Mouse (Mus musculus): ENCODE data around the gene Wwtr1. TPM values are rescaled to one million over a fixed set of nuclear protein-coding genes. Genes with fewer than 3 reads are reported as not detected.

The Wwtr1 gene
- polyA plus RNA-seq, 1 experiment from 2014 or later, result 9.9 TPM

DNA sequence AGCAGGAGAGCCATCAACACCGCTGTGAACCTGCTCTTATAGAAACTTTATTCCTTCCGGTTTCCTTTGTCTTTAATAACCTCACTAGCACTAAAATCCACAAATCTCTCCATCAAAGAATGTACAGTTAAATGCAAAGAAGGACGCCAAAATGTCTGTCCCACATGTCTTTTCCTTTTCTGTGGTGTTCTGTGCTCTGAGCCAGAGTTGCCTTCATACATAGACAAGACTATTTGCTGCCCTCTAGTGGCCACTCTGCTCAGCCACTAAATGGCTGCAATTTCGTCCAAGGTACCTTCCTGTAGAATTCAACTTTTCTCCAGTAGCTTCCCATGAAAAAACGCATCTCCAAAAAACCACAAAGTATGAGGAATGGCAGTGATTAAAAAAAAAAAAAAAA is 127.3 kb downstream of the Wwtr1 start:
- no peaks in the 10 kb centered on the region for H3K36me3 ChIP-seq (ENCODE audit: control insufficient read depth, insufficient read depth)
- no peak overlapping the region for H3K27ac ChIP-seq (ENCODE audit: low read length)
- no peaks in the 10 kb centered on the region for H3K4me1 ChIP-seq (replicated peaks; ENCODE audit: control insufficient read depth, insufficient read depth, low read length)
- H3K9ac ChIP-seq (replicated peaks; ENCODE audit: low read depth, low read length), result no peak overlapping the region
- 35% methylated on average over 5 of the region's 5 CpGs for WGBS
- peak; percentile 82 for ATAC-seq
- no peaks in the 10 kb centered on the region for H3K27me3 ChIP-seq (replicated peaks; ENCODE audit: control insufficient read depth, insufficient read depth, low read length)
- no peaks in the 10 kb centered on the region for H3K9me3 ChIP-seq (ENCODE audit: control insufficient read depth, low read length)
- H3K4me2 ChIP-seq (ENCODE audit: low read length), result no peak overlapping the region
- no peak overlapping the region for H3K4me3 ChIP-seq (replicated peaks; ENCODE audit: low read length)

DNA sequence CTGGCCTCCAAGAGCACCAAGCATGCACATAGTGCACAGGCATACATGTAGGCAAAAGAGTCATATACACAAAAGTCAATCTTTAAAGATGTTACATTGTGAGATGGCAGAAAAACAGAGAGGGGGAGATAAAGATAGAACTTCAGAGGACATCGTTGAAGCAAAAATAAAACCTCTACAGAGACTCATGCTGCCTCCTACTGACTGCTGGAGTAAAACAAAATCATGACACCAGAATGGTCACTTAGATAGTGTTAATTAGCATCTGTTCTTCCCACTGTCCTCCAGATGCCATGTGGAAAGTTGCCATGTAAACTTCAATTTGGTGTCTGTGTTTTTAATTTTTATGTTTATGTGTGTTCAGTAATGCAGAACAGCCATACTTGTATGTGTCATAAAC is 127.8 kb downstream of the Wwtr1 start:
- Histone ChIP-seq H3K36me3 (ENCODE audit: control insufficient read depth, insufficient read depth) (no peaks in the 10 kb centered on the region), H3K4me1 (replicated peaks; ENCODE audit: control insufficient read depth, insufficient read depth, low read length) (no peaks in the 10 kb centered on the region), H3K27ac (ENCODE audit: low read length) (no peak overlapping the region), H3K4me2 (ENCODE audit: low read length) (no peak overlapping the region), H3K9me3 (ENCODE audit: control insufficient read depth, low read length) (no peaks in the 10 kb centered on the region), H3K9ac (replicated peaks; ENCODE audit: low read depth, low read length) (no peak overlapping the region), H3K27me3 (replicated peaks; ENCODE audit: control insufficient read depth, insufficient read depth, low read length) (no peaks in the 10 kb centered on the region), H3K4me3 (replicated peaks; ENCODE audit: low read length) (no peak overlapping the region)
- ATAC-seq, result 0 out of 2 replicates have a peak, but pooled peaks have one; percentile 11
- WGBS, result 52% methylated on average over 1 of the region's 1 CpGs

DNA sequence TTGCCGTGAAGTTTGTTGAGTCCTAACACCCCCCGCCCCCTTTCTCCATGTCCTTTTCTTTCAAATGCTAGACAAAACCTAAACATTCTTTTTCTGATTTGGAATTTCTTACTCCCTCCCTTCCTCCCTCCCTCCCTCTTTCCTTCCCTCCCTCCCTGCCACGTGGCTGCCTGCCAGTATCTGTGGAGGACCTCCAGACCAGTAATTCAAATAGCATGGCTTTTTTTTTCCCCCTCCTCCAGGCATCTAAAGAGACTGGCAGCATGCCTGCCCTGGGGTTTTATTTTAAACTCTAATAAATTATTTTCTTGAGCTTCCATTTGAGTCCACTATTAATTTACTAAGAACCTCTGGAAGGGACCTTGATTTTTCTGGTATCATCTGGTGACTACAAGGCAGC is 130.0 kb downstream of the Wwtr1 start:
- no peaks in the 10 kb centered on the region for H3K36me3 ChIP-seq (ENCODE audit: control insufficient read depth, insufficient read depth)
- no peaks in the 10 kb centered on the region for H3K27me3 ChIP-seq (replicated peaks; ENCODE audit: control insufficient read depth, insufficient read depth, low read length)
- no peak overlapping the region for H3K4me2 ChIP-seq (ENCODE audit: low read length)
- H3K9ac ChIP-seq (replicated peaks; ENCODE audit: low read depth, low read length), result no peak overlapping the region
- WGBS, result 19% methylated on average over 3 of the region's 3 CpGs
- H3K9me3 ChIP-seq (ENCODE audit: control insufficient read depth, low read length), result no peaks in the 10 kb centered on the region
- no peak overlapping the region for H3K4me3 ChIP-seq (replicated peaks; ENCODE audit: low read length)
- no peak overlapping the region for H3K27ac ChIP-seq (ENCODE audit: low read length)
- no peak for ATAC-seq
- no peaks in the 10 kb centered on the region for H3K4me1 ChIP-seq (replicated peaks; ENCODE audit: control insufficient read depth, insufficient read depth, low read length)

DNA sequence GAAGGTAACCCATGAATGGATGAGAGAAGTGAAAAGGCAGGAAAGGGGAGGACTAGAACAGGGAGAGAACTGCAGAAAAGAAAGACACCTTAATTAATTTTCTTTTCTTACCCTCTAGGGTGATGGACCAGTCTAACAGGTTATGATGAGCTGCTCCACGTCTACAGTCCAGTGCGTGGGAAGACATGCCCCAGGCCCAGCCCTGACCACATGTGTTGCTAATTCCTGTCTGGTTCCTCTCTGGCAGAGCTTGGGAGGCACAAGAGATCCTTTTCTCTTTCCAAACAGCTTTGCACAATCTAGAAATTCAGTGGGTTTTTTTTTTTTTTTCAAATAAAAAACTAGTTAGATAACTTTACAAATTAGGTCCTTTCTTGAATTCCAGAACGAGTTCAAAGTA is 134.8 kb downstream of the Wwtr1 start:
- 80% methylated on average over 3 of the region's 3 CpGs for WGBS
- Histone ChIP-seq H3K4me2 (ENCODE audit: low read length) (no peak overlapping the region), H3K4me1 (replicated peaks; ENCODE audit: control insufficient read depth, insufficient read depth, low read length) (no peaks in the 10 kb centered on the region), H3K4me3 (replicated peaks; ENCODE audit: low read length) (no peak overlapping the region), H3K9ac (replicated peaks; ENCODE audit: low read depth, low read length) (no peak overlapping the region), H3K9me3 (ENCODE audit: control insufficient read depth, low read length) (no peaks in the 10 kb centered on the region), H3K27ac (ENCODE audit: low read length) (no peak overlapping the region), H3K27me3 (replicated peaks; ENCODE audit: control insufficient read depth, insufficient read depth, low read length) (no peaks in the 10 kb centered on the region), H3K36me3 (ENCODE audit: control insufficient read depth, insufficient read depth) (no peaks in the 10 kb centered on the region)
- ATAC-seq, result no peak

DNA sequence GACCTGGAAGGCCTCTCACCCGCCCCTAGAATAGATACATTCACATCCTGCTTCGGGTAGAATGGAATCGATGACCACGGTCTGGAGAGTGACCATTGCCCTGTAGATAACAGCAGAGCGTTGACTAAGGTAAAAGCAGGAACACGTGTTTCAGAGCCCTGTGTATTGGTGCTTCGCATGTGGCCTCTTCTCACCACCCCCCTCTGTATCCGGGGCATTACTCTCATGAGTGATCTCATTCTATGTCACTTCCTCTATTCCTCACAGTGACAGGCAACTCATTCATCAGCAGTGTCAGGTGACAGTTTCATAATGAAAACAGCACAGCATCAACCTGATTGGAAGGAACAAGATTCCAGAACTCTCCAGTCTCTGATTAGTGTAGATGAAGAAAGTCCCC is 140.3 kb downstream of the Wwtr1 start:
- Histone ChIP-seq H3K4me3 (replicated peaks; ENCODE audit: low read length) (no peak overlapping the region), H3K4me2 (ENCODE audit: low read length) (no peak overlapping the region), H3K27me3 (replicated peaks; ENCODE audit: control insufficient read depth, insufficient read depth, low read length) (no peaks in the 10 kb centered on the region), H3K9ac (replicated peaks; ENCODE audit: low read depth, low read length) (no peak overlapping the region), H3K4me1 (replicated peaks; ENCODE audit: control insufficient read depth, insufficient read depth, low read length) (no peaks in the 10 kb centered on the region), H3K9me3 (ENCODE audit: control insufficient read depth, low read length) (no peaks in the 10 kb centered on the region), H3K36me3 (ENCODE audit: control insufficient read depth, insufficient read depth) (no peaks in the 10 kb centered on the region), H3K27ac (ENCODE audit: low read length) (no peak overlapping the region)
- ATAC-seq, result no peak
- WGBS, result 86% methylated on average over 8 of the region's 8 CpGs

DNA sequence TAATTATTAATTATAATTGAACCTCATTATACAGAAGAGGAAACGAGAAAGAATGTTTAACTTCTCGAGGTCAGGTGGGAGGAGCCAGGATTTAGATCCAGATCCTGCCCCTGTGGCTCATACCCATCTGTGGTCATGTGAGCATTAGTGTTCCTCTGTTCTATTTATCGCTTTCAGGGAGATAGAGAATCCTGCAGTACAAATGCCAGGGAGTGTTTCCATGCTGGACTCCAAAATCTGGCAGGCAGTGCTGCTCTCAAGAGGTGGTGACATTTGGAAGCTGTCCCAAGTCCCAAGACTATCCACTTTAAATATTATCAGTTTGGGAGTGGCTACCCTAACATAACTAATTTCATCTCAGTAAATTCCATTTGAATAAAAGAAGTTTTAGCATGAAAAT is 144.0 kb downstream of the Wwtr1 start:
- ATAC-seq, result no peak
- no peaks in the 10 kb centered on the region for H3K4me1 ChIP-seq (replicated peaks; ENCODE audit: control insufficient read depth, insufficient read depth, low read length)
- no peak overlapping the region for H3K4me2 ChIP-seq (ENCODE audit: low read length)
- H3K9ac ChIP-seq (replicated peaks; ENCODE audit: low read depth, low read length), result no peak overlapping the region
- H3K4me3 ChIP-seq (replicated peaks; ENCODE audit: low read length), result no peak overlapping the region
- H3K27me3 ChIP-seq (replicated peaks; ENCODE audit: control insufficient read depth, insufficient read depth, low read length), result no peaks in the 10 kb centered on the region
- H3K36me3 ChIP-seq (ENCODE audit: control insufficient read depth, insufficient read depth), result no peaks in the 10 kb centered on the region
- no peak overlapping the region for H3K27ac ChIP-seq (ENCODE audit: low read length)
- WGBS, result 63% methylated on average over 3 of the region's 3 CpGs
- H3K9me3 ChIP-seq (ENCODE audit: control insufficient read depth, low read length), result no peaks in the 10 kb centered on the region

DNA sequence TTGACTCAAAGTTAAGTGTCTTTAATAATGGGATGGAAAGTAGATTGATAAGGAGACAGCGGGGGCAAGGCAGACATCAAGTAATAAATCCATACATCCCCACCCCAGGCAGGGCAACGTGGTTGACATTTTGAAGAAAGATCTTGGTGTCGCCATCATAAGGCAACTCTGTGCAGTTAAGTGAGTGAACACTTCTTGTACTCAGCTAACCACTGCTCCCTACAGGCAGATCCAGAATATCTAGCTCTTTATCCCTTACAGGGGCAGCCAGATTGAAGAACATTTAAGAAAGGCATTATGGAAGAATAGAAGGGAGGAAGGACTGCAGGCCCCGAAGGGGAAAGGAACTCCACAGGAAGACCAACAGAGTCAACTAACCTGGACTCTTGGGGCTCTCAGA is 146.2 kb downstream of the Wwtr1 start:
- Histone ChIP-seq H3K36me3 (ENCODE audit: control insufficient read depth, insufficient read depth) (no peaks in the 10 kb centered on the region), H3K4me2 (ENCODE audit: low read length) (no peak overlapping the region)
- WGBS, result 69% methylated on average over 4 of the region's 4 CpGs

DNA sequence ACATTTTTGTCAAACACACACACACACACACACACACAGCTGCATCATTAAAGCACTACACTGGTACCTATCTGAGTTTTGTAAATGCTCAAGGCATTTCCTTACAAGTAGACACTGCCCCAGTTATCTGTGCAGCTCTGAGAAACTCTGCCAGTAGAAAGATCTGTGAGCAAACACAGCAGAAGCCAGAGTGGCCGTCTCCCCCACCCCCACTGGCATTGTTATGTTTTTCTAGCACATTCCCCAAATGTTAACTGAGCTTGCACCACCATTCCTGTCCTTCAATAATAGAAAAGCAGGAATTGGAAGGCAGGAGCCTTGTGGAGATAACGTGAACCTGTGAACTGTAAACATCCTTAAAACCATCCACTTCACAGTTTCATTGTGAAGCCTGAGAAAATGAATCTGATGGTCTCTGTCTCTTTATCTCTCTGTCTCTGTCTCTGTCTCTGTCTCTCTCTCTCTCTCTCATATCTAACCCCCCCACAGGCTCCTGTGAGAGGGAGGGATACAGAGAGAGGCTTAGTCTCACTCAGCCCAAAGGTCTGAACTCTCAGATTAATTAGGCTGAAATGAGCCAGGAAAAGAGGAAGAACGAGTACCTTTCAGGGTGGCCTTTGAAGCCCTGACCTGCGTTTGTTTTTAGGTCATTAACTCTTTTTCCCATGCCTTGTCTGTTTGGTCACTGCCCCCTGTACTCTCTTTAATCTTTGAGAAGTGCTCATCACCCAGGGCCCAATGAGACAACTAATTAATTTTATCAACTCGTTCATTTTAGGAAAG is 146.8 kb downstream of the Wwtr1 start:
- Histone ChIP-seq H3K27ac (ENCODE audit: low read length) (no peak overlapping the region), H3K4me3 (replicated peaks; ENCODE audit: low read length) (no peak overlapping the region), H3K4me1 (replicated peaks; ENCODE audit: control insufficient read depth, insufficient read depth, low read length) (no peaks in the 10 kb centered on the region), H3K9me3 (ENCODE audit: control insufficient read depth, low read length) (no peaks in the 10 kb centered on the region), H3K27me3 (replicated peaks; ENCODE audit: control insufficient read depth, insufficient read depth, low read length) (no peaks in the 10 kb centered on the region), H3K36me3 (ENCODE audit: control insufficient read depth, insufficient read depth) (no peaks in the 10 kb centered on the region), H3K4me2 (ENCODE audit: low read length) (no peak overlapping the region), H3K9ac (replicated peaks; ENCODE audit: low read depth, low read length) (no peak overlapping the region)
- WGBS, result 40% methylated on average over 5 of the region's 5 CpGs
- no peak for ATAC-seq

More for the DNA sequence above, 146.2 kb downstream of the Wwtr1 start:
- no peaks in the 10 kb centered on the region for H3K9me3 ChIP-seq (ENCODE audit: control insufficient read depth, low read length)
- H3K4me1 ChIP-seq (replicated peaks; ENCODE audit: control insufficient read depth, insufficient read depth, low read length), result no peaks in the 10 kb centered on the region
- H3K9ac ChIP-seq (replicated peaks; ENCODE audit: low read depth, low read length), result no peak overlapping the region
- H3K27ac ChIP-seq (ENCODE audit: low read length), result no peak overlapping the region
- no peak for ATAC-seq
- no peaks in the 10 kb centered on the region for H3K27me3 ChIP-seq (replicated peaks; ENCODE audit: control insufficient read depth, insufficient read depth, low read length)
- no peak overlapping the region for H3K4me3 ChIP-seq (replicated peaks; ENCODE audit: low read length)

DNA sequence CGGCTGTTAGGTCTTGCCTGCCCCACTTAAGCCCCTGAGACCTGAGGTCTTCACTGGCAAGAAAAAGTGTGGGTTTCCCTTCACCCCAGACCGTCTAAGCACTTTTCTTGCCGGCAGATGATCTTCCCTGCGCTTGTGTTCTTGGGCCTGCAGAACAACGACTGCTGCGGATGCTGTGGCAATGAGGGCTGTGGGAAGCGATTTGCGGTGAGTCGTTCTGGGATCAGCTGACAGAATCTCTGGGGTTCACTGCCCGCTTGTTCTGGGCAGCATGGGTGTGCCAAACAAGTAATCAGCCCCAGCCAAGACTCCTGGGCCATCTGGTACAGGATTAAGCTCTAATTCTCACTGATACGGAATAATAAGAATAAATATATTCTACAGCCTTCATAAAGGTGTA is 149.4 kb downstream of the Wwtr1 start:
- WGBS, result 90% methylated on average over 11 of the region's 11 CpGs
- Histone ChIP-seq H3K9me3 (ENCODE audit: control insufficient read depth, low read length) (no peaks in the 10 kb centered on the region), H3K36me3 (ENCODE audit: control insufficient read depth, insufficient read depth) (no peaks in the 10 kb centered on the region), H3K9ac (replicated peaks; ENCODE audit: low read depth, low read length) (no peak overlapping the region), H3K27ac (ENCODE audit: low read length) (no peak overlapping the region), H3K4me2 (ENCODE audit: low read length) (no peak overlapping the region), H3K4me1 (replicated peaks; ENCODE audit: control insufficient read depth, insufficient read depth, low read length) (no peaks in the 10 kb centered on the region), H3K27me3 (replicated peaks; ENCODE audit: control insufficient read depth, insufficient read depth, low read length) (no peaks in the 10 kb centered on the region), H3K4me3 (replicated peaks; ENCODE audit: low read length) (no peak overlapping the region)
- no peak for ATAC-seq

Measured in forebrain, embryonic 16.5 days (tissue).